Mouse (Mus musculus) G1E (cell line): ENCODE data around the gene Kbtbd4. TPM values are rescaled to one million over a fixed set of nuclear protein-coding genes. Genes with fewer than 3 reads are reported as not detected.

Experiments
- ATAC-seq: 2 replicates; pipeline ENCODE4 v1.8.0; 2016; ENCODE audit warnings: mild to moderate bottlenecking; ENCODE audit not compliant: insufficient number of reproducible peaks, poor library complexity, low FRiP score, severe bottlenecking; ENCODE audit errors: extremely low read depth
- DNase-seq: peaks from one replicate; pipeline ENCODE4 v3.0.0; 2012; ENCODE audit warnings: low spot score
- H3K27me3 ChIP-seq: 2 replicates; pipeline ENCODE4 v1.6.1; 2012; ENCODE audit warnings: mild to moderate bottlenecking, low read length, inconsistent platforms; ENCODE audit not compliant: insufficient read depth
- H3K36me3 ChIP-seq: replicated peaks from 2 replicates; pipeline ENCODE3; 2012; ENCODE audit warnings: mild to moderate bottlenecking, inconsistent platforms
- H3K4me1 ChIP-seq: 2 replicates; pipeline ENCODE4 v1.6.1; 2012; ENCODE audit warnings: low read depth, low read length, inconsistent platforms, mixed read lengths; ENCODE audit not compliant: insufficient read depth
- H3K4me3 ChIP-seq: 2 replicates; pipeline ENCODE4 v1.5.1; 2012; ENCODE audit warnings: low read depth, mild to moderate bottlenecking, inconsistent platforms, low read length, moderate library complexity, mixed read lengths
- H3K9me3 ChIP-seq: replicated peaks from 2 replicates; pipeline ENCODE4 v1.6.1; 2012; ENCODE audit warnings: inconsistent platforms
- CTCF ChIP-seq: IDR thresholded peaks from 2 replicates; pipeline ENCODE4 v1.5.1; 2012; ENCODE audit warnings: low read depth, low read length, inconsistent platforms, mixed read lengths
- GATA1 ChIP-seq: IDR thresholded peaks from 2 replicates; pipeline ENCODE4 v1.6.1; 2012; ENCODE audit warnings: borderline replicate concordance, low read length, inconsistent platforms, mixed read lengths
- GATA2 ChIP-seq: IDR thresholded peaks from 2 replicates; pipeline ENCODE4 v1.6.1; 2012; ENCODE audit warnings: low read depth, low read length, inconsistent platforms, borderline replicate concordance
- POLR2AphosphoS5 ChIP-seq: IDR thresholded peaks from 2 replicates; pipeline ENCODE4 v1.6.1; 2012; ENCODE audit warnings: low read depth, low read length, inconsistent platforms; ENCODE audit not compliant: insufficient replicate concordance
- TAL1 ChIP-seq: conservative IDR thresholded peaks from 2 replicates; pipeline ENCODE4 v1.6.1; 2012; ENCODE audit warnings: low read depth, low read length, inconsistent platforms, mixed read lengths
- polyA plus RNA-seq: library from polyadenylated mRNA; stranded (reverse); fragments of >175 nt; gene quantifications from 2 replicates; pipeline ENCODE4 v1.2.3, GENCODE M21; 2012
- total RNA-seq, 2 experiments: library from RNA; stranded (forward) in 1 of 2; stranded (reverse) in 1 of 2; fragments of 200-1000 nt in 1 of 2; fragments of >200 nt in 1 of 2; fragmentation: Nextera tagmentation in 1 of 2; gene quantifications; 2 replicates each; pipeline ENCODE4 v1.2.3; 2014 to 2017

Kbtbd4 gene
- total and polyA plus RNA-seq, 3 experiments: 6.6 to 31.8 (median 21.4) TPM

GRCm38 (mm10) chr2:90874025-90874424 is 30.5 kb upstream of the Kbtbd4 start:
- TF ChIP-seq GATA1: no peak
- no peak for TF ChIP-seq TAL1
- no peak for TF ChIP-seq POLR2AphosphoS5
- TF ChIP-seq CTCF: no peak
- no peak for TF ChIP-seq GATA2
- no peaks in the 10 kb centered on the region for H3K9me3 ChIP-seq
- H3K4me3 ChIP-seq: no peak overlapping the region
- no peak for DNase-seq
- no peak for ATAC-seq
- H3K4me1 ChIP-seq: peaks cover 33% of the 10 kb centered on the region
- 0 out of 2 replicates have a peak, but pooled peaks cover 2% of the 10 kb centered on the region for H3K27me3 ChIP-seq
- peaks cover 1% of the 10 kb centered on the region for H3K36me3 ChIP-seq

GRCm38 (mm10) chr2:90875239-90875638 is 29.3 kb upstream of the Kbtbd4 start:
- TF ChIP-seq GATA2 (no peak), GATA1 (no peak), TAL1 (no peak), POLR2AphosphoS5 (no peak), CTCF (no peak)
- no peaks in the 10 kb centered on the region for H3K36me3 ChIP-seq
- no peak for DNase-seq
- 0 out of 2 replicates have a peak, but pooled peaks cover 5% of the 10 kb centered on the region for H3K27me3 ChIP-seq
- H3K4me3 ChIP-seq: no peak overlapping the region
- H3K4me1 ChIP-seq: peaks cover 32% of the 10 kb centered on the region
- no peak for ATAC-seq
- H3K9me3 ChIP-seq: no peaks in the 10 kb centered on the region

- peaks cover 10% of the 10 kb centered on the region; the same call in 1 of the 2 replicates for H3K27me3 ChIP-seq
- no peaks in the 10 kb centered on the region for H3K36me3 ChIP-seq
- TF ChIP-seq GATA1 (no peak), GATA2 (no peak), TAL1 (no peak), POLR2AphosphoS5 (no peak), CTCF (no peak)
- peaks cover 21% of the 10 kb centered on the region for H3K4me1 ChIP-seq
- H3K4me3 ChIP-seq: no peak overlapping the region
- no peaks in the 10 kb centered on the region for H3K9me3 ChIP-seq
- DNase-seq (no peak), ATAC-seq (no peak)
These were observed 26.8 kb upstream of the Kbtbd4 start for GRCm38 (mm10) chr2:90877584-90878259.

DNA sequence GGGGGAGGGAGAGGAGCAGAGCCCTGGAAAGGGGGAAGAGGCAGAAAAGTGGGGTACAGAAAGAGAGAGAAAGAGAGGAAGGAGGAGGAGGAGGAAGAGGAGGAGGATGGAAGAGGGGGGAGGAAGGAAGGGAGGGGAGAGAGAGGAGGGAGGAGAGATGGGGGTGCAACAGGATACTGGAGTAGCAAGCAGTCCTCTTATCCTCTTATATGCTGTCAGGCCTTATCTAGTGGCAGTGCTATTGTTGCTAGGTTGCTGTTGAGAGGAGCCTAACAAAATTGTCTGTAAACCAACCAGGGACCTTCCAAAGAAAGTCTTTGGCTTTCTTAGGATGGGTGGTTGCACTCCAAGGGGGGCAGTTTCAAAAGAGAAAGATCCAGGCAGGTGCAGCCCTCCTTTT is 25.1 kb upstream of the Kbtbd4 start:
- Histone ChIP-seq H3K9me3 (peaks cover 7% of the 10 kb centered on the region), H3K4me3 (no peak overlapping the region), H3K36me3 (no peaks in the 10 kb centered on the region), H3K4me1 (peaks cover 21% of the 10 kb centered on the region), H3K27me3 (peaks cover 12% of the 10 kb centered on the region)
- ATAC-seq (no peak), DNase-seq (no peak)
- TF ChIP-seq POLR2AphosphoS5 (no peak), GATA1 (no peak), CTCF (no peak), TAL1 (no peak), GATA2 (no peak)

DNA sequence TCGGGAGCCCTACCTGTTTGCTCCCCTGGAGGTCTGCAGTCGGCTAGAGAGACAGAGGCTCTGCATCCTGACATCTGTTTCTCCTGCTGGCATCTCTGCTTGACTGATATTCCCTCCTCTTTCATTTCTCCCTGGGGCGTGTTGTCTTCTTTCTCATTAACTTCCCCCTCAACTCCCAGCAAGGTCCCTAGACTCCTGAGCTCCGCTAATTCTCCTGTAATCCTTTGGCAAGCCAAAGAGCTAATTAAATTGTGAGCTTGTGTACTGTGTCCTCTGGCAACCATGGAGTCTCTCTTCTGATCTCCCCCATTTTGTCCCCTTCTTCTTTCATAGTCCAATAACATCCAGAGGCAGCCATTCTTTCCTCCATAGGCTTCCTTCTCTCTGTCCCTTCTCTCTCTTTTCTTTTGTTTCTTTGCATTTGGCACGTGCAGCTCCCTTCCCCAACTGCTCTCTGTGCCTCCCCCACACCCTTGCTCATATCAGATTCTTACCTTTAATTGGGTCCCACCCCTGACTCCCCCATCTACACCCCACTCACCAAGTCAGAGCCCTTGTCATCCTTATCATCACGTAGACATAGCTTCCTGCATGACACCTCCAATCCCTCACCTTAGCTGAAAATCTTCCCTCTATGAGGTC is 24.3 kb upstream of the Kbtbd4 start:
- TF ChIP-seq POLR2AphosphoS5 (no peak), GATA1 (no peak), GATA2 (no peak), TAL1 (no peak), CTCF (no peak)
- Histone ChIP-seq H3K4me3 (no peak overlapping the region), H3K4me1 (peaks cover 21% of the 10 kb centered on the region), H3K27me3 (peaks cover 20% of the 10 kb centered on the region), H3K9me3 (peaks cover 7% of the 10 kb centered on the region), H3K36me3 (no peaks in the 10 kb centered on the region)
- ATAC-seq (no peak), DNase-seq (no peak)

- Histone ChIP-seq H3K4me3 (no peak overlapping the region), H3K27me3 (peaks cover 35% of the 10 kb centered on the region), H3K9me3 (peaks cover 7% of the 10 kb centered on the region), H3K4me1 (peaks cover 23% of the 10 kb centered on the region), H3K36me3 (no peaks in the 10 kb centered on the region)
- no peak for DNase-seq
- no peak for ATAC-seq
- no peak for TF ChIP-seq CTCF
- TF ChIP-seq TAL1: no peak
- no peak for TF ChIP-seq POLR2AphosphoS5
- no peak for TF ChIP-seq GATA1
- no peak for TF ChIP-seq GATA2
These were observed 22.7 kb upstream of the Kbtbd4 start for GRCm38 (mm10) chr2:90881824-90882223.
